Mouse (Mus musculus) left cerebral cortex, adult 9 months (tissue): ENCODE measurements around the gene Ogfod1.
A peak's percentile ranks its signal among the peaks of the same experiment; 100 is the strongest.

Source experiments
- DNase-seq, 2 experiments: peaks; one replicate each; pipeline ENCODE4 v3.0.0; 2022; ENCODE audit warnings: low spot score in 2 of 2

Ogfod1 gene

GRCm38 (mm10) chr8:94036944-94037524 is at the start of gene Ogfod1, which contains the start of gene Nudt21:
TSS of gene Ogfod1 (plus strand) at chr8:94037198.
TSS of gene Nudt21 (minus strand) at chr8:94037031.
- DNase-seq: peak; percentile 95 to 98

GRCm38 (mm10) chr8:93989739-93990138 is 47.3 kb upstream of the Ogfod1 start:
- no peak for DNase-seq

- DNase-seq: no peak
Observed at GRCm38 (mm10) chr8:93998961-93999360, 38.0 kb upstream of the Ogfod1 start.

- DNase-seq: no peak
Observed at GRCm38 (mm10) chr8:94004139-94004538, 32.9 kb upstream of the Ogfod1 start.

GRCm38 (mm10) chr8:94009243-94009845 is 27.7 kb upstream of the Ogfod1 start:
- DNase-seq: no peak

- no peak for DNase-seq
Observed at GRCm38 (mm10) chr8:94010101-94010705, 26.8 kb upstream of the Ogfod1 start.

GRCm38 (mm10) chr8:94011076-94012012 is 25.7 kb upstream of the Ogfod1 start:
- DNase-seq: no peak

- DNase-seq: peak in 1 of 2 experiments; percentile 32
Observed at GRCm38 (mm10) chr8:94012013-94012951, 24.7 kb upstream of the Ogfod1 start, which contains the start of gene Amfr. TSS of gene Amfr (minus strand) at chr8:94012842.

- peak in 1 of 2 experiments; percentile 8 for DNase-seq
Observed at GRCm38 (mm10) chr8:94013026-94013612, 23.9 kb upstream of the Ogfod1 start.

GRCm38 (mm10) chr8:94023916-94024315 is 13.1 kb upstream of the Ogfod1 start:
- no peak for DNase-seq

- DNase-seq: no peak
Observed at GRCm38 (mm10) chr8:94029701-94030100, 7.3 kb upstream of the Ogfod1 start.

- no peak for DNase-seq
Observed at GRCm38 (mm10) chr8:94033601-94034000, 3.4 kb upstream of the Ogfod1 start.

- DNase-seq: no peak
Observed at GRCm38 (mm10) chr8:94035200-94035599, 1.8 kb upstream of the Ogfod1 start.

- peak in 1 of 2 experiments; percentile 62 for DNase-seq
Observed at GRCm38 (mm10) chr8:94036541-94036940, 457 bp upstream of the Ogfod1 start.

- peak in 1 of 2 experiments; percentile 17 for DNase-seq
Observed at GRCm38 (mm10) chr8:94037806-94038205, 808 bp downstream of the Ogfod1 start.

- peak in 1 of 2 experiments; percentile 37 for DNase-seq
Observed at GRCm38 (mm10) chr8:94047845-94048244, 10.8 kb downstream of the Ogfod1 start.

GRCm38 (mm10) chr8:94052696-94053095 is 15.7 kb downstream of the Ogfod1 start:
- DNase-seq: no peak

- peak in 1 of 2 experiments; percentile 62 for DNase-seq
Observed at GRCm38 (mm10) chr8:94057157-94057854, 20.3 kb downstream of the Ogfod1 start.

- DNase-seq: no peak
Observed at GRCm38 (mm10) chr8:94066121-94066863, 29.3 kb downstream of the Ogfod1 start.
